Mouse (Mus musculus) E14TG2a.4 (cell line): ENCODE data around the gene Lrrc30.

Experiments
- CTCF ChIP-seq: conservative IDR thresholded peaks from 2 replicates; pipeline ENCODE4 v1.5.1; 2014; ENCODE audit warnings: low read length
- NANOG ChIP-seq: IDR thresholded peaks from 2 replicates; pipeline ENCODE4 v1.6.1; 2014; ENCODE audit warnings: borderline replicate concordance, low read length, mixed read lengths
- POU5F1 ChIP-seq: IDR thresholded peaks from 2 replicates; pipeline ENCODE4 v1.6.1; 2014; ENCODE audit warnings: low read length, borderline replicate concordance

- TF ChIP-seq CTCF = no peak
- TF ChIP-seq NANOG = no peak
- TF ChIP-seq POU5F1 = no peak
Measured at GRCm38 (mm10) chr17:67612576-67612975, 19.9 kb downstream of the Lrrc30 start.
